Comparison of ENCODE assay signal across 9 mouse cellular contexts in the genomic region with DNA sequence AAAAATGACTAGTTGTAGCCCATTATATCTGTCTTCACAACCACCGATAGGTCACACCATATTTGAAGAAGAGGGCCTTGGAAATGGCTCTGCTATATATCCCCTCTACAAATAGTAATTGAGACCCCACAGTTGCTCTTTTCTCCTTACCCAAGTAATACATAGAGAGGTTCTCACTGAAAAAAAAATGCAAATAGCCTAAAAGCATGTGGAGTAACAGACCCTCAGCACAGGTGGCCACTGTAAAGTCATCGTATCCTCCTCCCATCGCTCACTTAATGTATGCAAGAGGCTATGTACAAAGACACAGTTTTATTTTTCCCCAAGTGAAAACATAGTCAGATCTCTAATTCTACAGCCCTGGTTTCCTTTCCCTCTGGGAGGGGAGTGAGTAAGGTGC. TPM values are rescaled to one million over a fixed set of nuclear protein-coding genes. Genes with fewer than 3 reads are reported as not detected.
DNase-seq lines count a peak whose midpoint lies in the region; ATAC-seq and TF ChIP-seq lines count a peak whose summit lies in the region.
"Had no signal": no experiment of that assay in that cellular context is flagged by ENCODE, and none has a peak within 500 bp of the region (broad histone marks: within the 10 kb centered on the region; RNA-seq: fewer than 3 reads in every experiment).

No protein-coding gene starts in this region.

- 75% methylated on average over 3 of the region's 3 CpGs for whole genome bisulfite sequencing in heart, postnatal 0 days
- WGBS in forebrain, embryonic 13.5 days, result 81% methylated on average over 3 of the region's 3 CpGs
- WGBS in liver, embryonic 12.5 days (ENCODE audit: insufficient replicate concordance), result 86% methylated on average over 3 of the region's 3 CpGs

- H3K27me3 ChIP-seq in heart, postnatal 0 days (ENCODE audit: control insufficient read depth, insufficient read depth, low read length), result no peaks in the 10 kb centered on the region
- no peaks in the 10 kb centered on the region for H3K27me3 ChIP-seq in forebrain, embryonic 13.5 days
- no peaks in the 10 kb centered on the region for H3K27me3 ChIP-seq in liver, embryonic 12.5 days (replicated peaks)

- no peak for DNase-seq in heart, postnatal 0 days (ENCODE audit: low spot score)
- no peak for DNase-seq in heart, adult 8-10 months (ENCODE audit: low spot score)
- peak; percentile 43 for DNase-seq in A20 (ENCODE audit: low read depth, low spot score)
- no peak for DNase-seq in cerebellum, adult 11-12 months
- no peak for DNase-seq in yolk sac, embryonic 10.5 days (ENCODE audit: low spot score)
- DNase-seq: cerebellum, adult 9-10 months had no signal

- no peak for TF ChIP-seq EP300 in heart, postnatal 0 days (IDR thresholded peaks at IDR 0.05; ENCODE audit: low read depth)

- H3K4me3 ChIP-seq in heart, postnatal 0 days (ENCODE audit: low read depth, low read length), result no peak overlapping the region
- H3K4me3 ChIP-seq in forebrain, embryonic 13.5 days, result no peak overlapping the region
- H3K4me3 ChIP-seq in liver, embryonic 12.5 days, result 0 out of 2 replicates have a peak overlapping the region, but pooled peaks have one; percentile 18

- H3K27ac ChIP-seq in heart, postnatal 0 days (ENCODE audit: low read depth), result peak overlapping the region; percentile 98
- peak overlapping the region; percentile 96; the same call in 1 of the 2 replicates for H3K27ac ChIP-seq in forebrain, embryonic 13.5 days
- H3K27ac ChIP-seq in liver, embryonic 12.5 days, result peak overlapping the region; percentile 88

- no peaks in the 10 kb centered on the region for H3K36me3 ChIP-seq in heart, postnatal 0 days (replicated peaks; ENCODE audit: control insufficient read depth, insufficient read depth, low read length)
- H3K36me3 ChIP-seq in forebrain, embryonic 13.5 days (ENCODE audit: poor library complexity, severe bottlenecking), result no peaks in the 10 kb centered on the region
- H3K36me3 ChIP-seq in liver, embryonic 12.5 days, result no peaks in the 10 kb centered on the region

- H3K4me1 ChIP-seq in heart, postnatal 0 days (ENCODE audit: control insufficient read depth, insufficient read depth), result peaks cover 58% of the 10 kb centered on the region
- H3K4me1 ChIP-seq in forebrain, embryonic 13.5 days, result peaks cover 53% of the 10 kb centered on the region
- peaks cover 81% of the 10 kb centered on the region for H3K4me1 ChIP-seq in liver, embryonic 12.5 days

- H3K9me3 ChIP-seq in heart, postnatal 0 days (replicated peaks; ENCODE audit: control insufficient read depth, low read length), result no peaks in the 10 kb centered on the region
- no peaks in the 10 kb centered on the region for H3K9me3 ChIP-seq in forebrain, embryonic 13.5 days (replicated peaks)
- H3K9me3 ChIP-seq in liver, embryonic 12.5 days (replicated peaks), result no peaks in the 10 kb centered on the region

- H3K9ac ChIP-seq in heart, postnatal 0 days (replicated peaks; ENCODE audit: low read depth, low read length), result 0 out of 2 replicates have a peak overlapping the region, but pooled peaks have one; percentile 5
- H3K9ac ChIP-seq in forebrain, embryonic 13.5 days, result peak overlapping the region; percentile 100; the same call in 1 of the 2 replicates
- peak overlapping the region; percentile 4; the same call in 1 of the 2 replicates for H3K9ac ChIP-seq in liver, embryonic 12.5 days

- H3K4me2 ChIP-seq in heart, postnatal 0 days (ENCODE audit: low read depth, low read length), result peak overlapping the region; percentile 88; the same call in 1 of the 2 replicates
- peak overlapping the region; percentile 87; the same call in 1 of the 2 replicates for H3K4me2 ChIP-seq in forebrain, embryonic 13.5 days
- peak overlapping the region; percentile 97; the same call in 1 of the 2 replicates for H3K4me2 ChIP-seq in liver, embryonic 12.5 days

- no peak for TF ChIP-seq CTCF in heart, postnatal 0 days (IDR thresholded peaks at IDR 0.05; ENCODE audit: low read depth)

- ATAC-seq in heart, postnatal 0 days (ENCODE audit: insufficient read depth, low read depth), result no peak
- ATAC-seq in forebrain, embryonic 13.5 days, result no peak
- no peak for ATAC-seq in liver, embryonic 12.5 days
- no peak for ATAC-seq in monocyte, adult 5-6 weeks (replicated peaks; ENCODE audit: insufficient number of reproducible peaks, low FRiP score, low TSS enrichment, poor library complexity, severe bottlenecking)

RNA-seq across cellular contexts. Expression of a gene that starts 2.6 kb away (rescaled TPM):
- total RNA-seq in heart, postnatal 0 days (2014; rRNA removed; ENCODE audit: low replicate concordance), result 22.5 and 28.1 TPM in 2 replicates
- 9.1 and 10.2 TPM in 2 replicates for polyA plus RNA-seq in heart, postnatal 0 days (2015; fragmentation: Nextera tagmentation; extraction: Ambion mirVana)
- total RNA-seq in heart, adult 8-10 months (2022), result 10 to 100 TPM; 20.4 to 25.3 (median 22.5) TPM
- 26.9 and 31.5 TPM in 2 replicates for polyA plus RNA-seq in forebrain, embryonic 13.5 days (2015; fragmentation: Nextera tagmentation; extraction: Ambion mirVana)
- polyA plus RNA-seq in liver, embryonic 12.5 days (2016; fragmentation: Nextera tagmentation; extraction: Ambion mirVana), result 11.3 and 11.6 TPM in 2 replicates
- total RNA-seq in monocyte, adult 5-6 weeks (2017), result 4.6 to 18.1 TPM (median 10.3 TPM) in 3 replicates

Comparison
In these comparisons a context has a peak if more than half of its experiments do, and no peak if none do; other contexts are left out.
1. H3K9ac ChIP-seq: peak in every context shown above with its lines; median percentile 100 in forebrain, embryonic 13.5 days; 5 in heart, postnatal 0 days; 4 in liver, embryonic 12.5 days.